Mouse (Mus musculus): ENCODE data around the gene Gm7945. TPM values are rescaled to one million over a fixed set of nuclear protein-coding genes. Genes with fewer than 3 reads are reported as not detected.

The Gm7945 gene
- total RNA-seq (2023), result not detected

DNA sequence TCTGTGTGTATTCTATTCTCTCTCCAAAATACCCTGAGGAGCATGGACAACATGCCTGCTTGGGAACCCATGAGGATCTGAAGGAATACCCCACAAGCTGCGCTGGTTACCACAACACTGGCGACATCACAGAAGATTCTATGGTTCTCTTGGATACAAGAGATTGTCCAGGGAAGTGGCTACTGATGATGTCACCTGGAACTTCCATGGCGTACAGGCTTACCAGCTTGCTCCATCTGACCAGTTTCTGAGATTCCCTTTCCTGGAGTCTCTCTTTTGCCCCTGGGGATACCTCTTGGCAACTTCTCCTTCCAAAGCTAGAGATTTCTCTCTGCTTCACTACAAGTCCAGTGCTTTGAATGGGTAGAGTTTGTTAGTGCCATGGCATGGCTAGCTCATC is at the start of gene Gm7945:
Gene Gm7945 (minus strand): TSS at position 101 of the 400 bp plus-strand sequence.

DNA sequence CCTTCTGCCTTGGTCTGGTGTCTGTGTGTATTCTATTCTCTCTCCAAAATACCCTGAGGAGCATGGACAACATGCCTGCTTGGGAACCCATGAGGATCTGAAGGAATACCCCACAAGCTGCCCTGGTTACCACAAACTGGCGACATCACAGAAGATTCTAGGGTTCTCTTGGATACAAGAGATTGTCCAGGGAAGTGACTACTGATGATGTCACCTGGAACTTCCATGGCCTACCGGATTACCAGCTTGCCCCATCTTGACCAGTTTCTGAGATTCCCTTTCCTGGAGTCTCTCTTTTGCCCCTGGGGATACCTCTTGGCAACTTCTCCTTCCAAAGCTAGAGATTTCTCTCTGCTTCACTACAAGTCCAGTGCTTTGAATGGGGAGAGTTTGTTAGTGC is 22.0 kb upstream of the Gm7945 start, which contains the start of gene Gm6482:
Gene Gm6482 (minus strand): TSS at position 101 of the 400 bp plus-strand sequence.

GRCm38 (mm10) chr14:41348309-41348708 is 37.9 kb downstream of the Gm7945 start, which contains the start of gene Gm5798:
Gene Gm5798 (plus strand): TSS chr14:41348609.

Other genes starting within 250 kb of the Gm7945 start
- gene Mbl1, start 234.9 kb downstream of the Gm7945 start, total RNA-seq (2023), result not detected
- not detected for gene Sftpd, start 201.2 kb downstream of the Gm7945 start, total RNA-seq (2023)
- gene Gm2832, start 107.6 kb downstream of the Gm7945 start, total RNA-seq (2023), result not detected
- gene Gm5798, start 37.8 kb downstream of the Gm7945 start, total RNA-seq (2023), result not detected
- not detected for gene Gm6482, start 21.9 kb upstream of the Gm7945 start, total RNA-seq (2023)
- gene Gm7954, start 67.1 kb upstream of the Gm7945 start, total RNA-seq (2023), result not detected
- gene Gm3486, start 103.1 kb upstream of the Gm7945 start, total RNA-seq (2023), result not detected
- not detected for gene Gm7970, start 169.2 kb upstream of the Gm7945 start, total RNA-seq (2023)
- not detected for gene 1700049E17Rik2, start 186.8 kb upstream of the Gm7945 start, total RNA-seq (2023)
- gene Gm3072, start 238.2 kb upstream of the Gm7945 start, total RNA-seq (2023), result not detected

All from B cell, adult 67 days (primary cell).